Mouse (Mus musculus) v-Abl transformed pro-B cells (cell line): ENCODE results near the gene Pcgf1.

Source experiments
- in situ Hi-C, 2 experiments: fragments of 400-800 bp; cut with MboI; formaldehyde crosslinking; loops; one replicate each; pipeline ENCODE4 v1.15.1; 2025; ENCODE audit not compliant: unreplicated experiment in 2 of 2

Pcgf1 gene

GRCm38 (mm10) chr6:83077630-83078323 lies at the start of gene Pcgf1:
TSS of gene Pcgf1 (plus strand) at chr6:83077869.
- in situ Hi-C loops: loop anchor here in 1 of 2 experiments (5.0 to 25.0 kb wide), 2 partner anchors 80 to 1115 kb away; partner anchors contain the start of gene Mrpl19

GRCm38 (mm10) chr6:83029777-83030176 lies 47.9 kb upstream of the Pcgf1 start:
- in situ Hi-C loops: loop anchor here in 1 of 2 experiments (5.0 kb wide), 1 partner anchor 32 kb away; no protein-coding TSS in a partner anchor

GRCm38 (mm10) chr6:83031111-83031510 lies 46.6 kb upstream of the Pcgf1 start:
- in situ Hi-C loops: loop anchor here in 1 of 2 experiments (5.0 kb wide), 1 partner anchor 34 kb away; no protein-coding TSS in a partner anchor

GRCm38 (mm10) chr6:83031921-83032590 lies 45.6 kb upstream of the Pcgf1 start:
- in situ Hi-C loops: loop anchor here in 1 of 2 experiments (5.0 kb wide), 1 partner anchor 35 kb away; no protein-coding TSS in a partner anchor

GRCm38 (mm10) chr6:83032769-83033191 lies 44.9 kb upstream of the Pcgf1 start:
- in situ Hi-C loops: loop anchor here in 1 of 2 experiments (5.0 kb wide), 1 partner anchor 35 kb away; no protein-coding TSS in a partner anchor

- in situ Hi-C loops: loop anchor here in 1 of 2 experiments (5.0 kb wide), 1 partner anchor 36 kb away; no protein-coding TSS in a partner anchor
Measured at GRCm38 (mm10) chr6:83033249-83034185, 44.2 kb upstream of the Pcgf1 start, which contains the start of the genes Dok1 and Loxl3. TSS of gene Dok1 (minus strand) at chr6:83033471. TSS of gene Loxl3 (plus strand) at chr6:83034173.

GRCm38 (mm10) chr6:83034463-83035055 lies 43.1 kb upstream of the Pcgf1 start:
- in situ Hi-C loops: loop anchor here in 1 of 2 experiments (5.0 kb wide), 1 partner anchor 37 kb away; no protein-coding TSS in a partner anchor

GRCm38 (mm10) chr6:83037188-83037587 lies 40.5 kb upstream of the Pcgf1 start:
- in situ Hi-C loops: no loop called here

GRCm38 (mm10) chr6:83038496-83039012 lies 39.1 kb upstream of the Pcgf1 start:
- in situ Hi-C loops: no loop called here

GRCm38 (mm10) chr6:83040601-83041000 lies 37.1 kb upstream of the Pcgf1 start:
- in situ Hi-C loops: no loop called here

GRCm38 (mm10) chr6:83043561-83043960 lies 34.1 kb upstream of the Pcgf1 start:
- in situ Hi-C loops: no loop called here

- in situ Hi-C loops: no loop called here
Measured at GRCm38 (mm10) chr6:83043993-83044392, 33.7 kb upstream of the Pcgf1 start.

GRCm38 (mm10) chr6:83044742-83045141 lies 32.9 kb upstream of the Pcgf1 start:
- in situ Hi-C loops: no loop called here

GRCm38 (mm10) chr6:83049367-83049766 lies 28.3 kb upstream of the Pcgf1 start:
- in situ Hi-C loops: no loop called here

- in situ Hi-C loops: loop anchor here in 1 of 2 experiments (5.0 kb wide), 1 partner anchor 51 kb away; no protein-coding TSS in a partner anchor
Measured at GRCm38 (mm10) chr6:83053136-83053960, 24.3 kb upstream of the Pcgf1 start.

GRCm38 (mm10) chr6:83054074-83054851 lies 23.4 kb upstream of the Pcgf1 start, which contains the start of gene Aup1:
TSS of gene Aup1 (plus strand) at chr6:83054521.
- in situ Hi-C loops: loop anchor here in 1 of 2 experiments (5.0 kb wide), 1 partner anchor 52 kb away; no protein-coding TSS in a partner anchor

- in situ Hi-C loops: loop anchor here (5.0 kb wide), 2 partner anchors 53 to 58 kb away; no protein-coding TSS in a partner anchor
Measured at GRCm38 (mm10) chr6:83054871-83055431, 22.7 kb upstream of the Pcgf1 start, which contains the start of gene Htra2. TSS of gene Htra2 (minus strand) at chr6:83055273.
